16 mouse cellular contexts compared by ENCODE assay signal in genomic region chr7:99348883-99349282, GRCm38 (mm10). TPM values are rescaled to one million over a fixed set of nuclear protein-coding genes. Genes with fewer than 3 reads are reported as not detected.
DNase-seq lines count a peak whose midpoint lies in the region; ATAC-seq lines count a peak whose summit lies in the region.
"Had no signal": no experiment of that assay in that cellular context is flagged by ENCODE, and none has a peak within 500 bp of the region (broad histone marks: within the 10 kb centered on the region; RNA-seq: fewer than 3 reads in every experiment).

No protein-coding gene starts in this region.

- no peak overlapping the region for H3K9ac ChIP-seq in heart, embryonic 15.5 days
- no peak overlapping the region for H3K9ac ChIP-seq in limb, embryonic 15.5 days
- H3K9ac ChIP-seq: embryonic facial prominence, embryonic 12.5 days had no signal

- no peaks in the 10 kb centered on the region for H3K9me3 ChIP-seq in heart, embryonic 15.5 days (replicated peaks)
- 0 out of 2 replicates have a peak, but pooled peaks cover 6% of the 10 kb centered on the region for H3K9me3 ChIP-seq in megakaryocyte, embryonic 14.5 days
- H3K9me3 ChIP-seq in embryonic facial prominence, embryonic 10.5 days: no peaks in the 10 kb centered on the region
- no peaks in the 10 kb centered on the region for H3K9me3 ChIP-seq in limb, embryonic 15.5 days
- H3K9me3 ChIP-seq: embryonic facial prominence, embryonic 12.5 days had no signal

- no peak for DNase-seq in heart, postnatal 25 days (ENCODE audit: low spot score)
- DNase-seq in embryonic facial prominence, embryonic 10.5 days (ENCODE audit: low spot score): no peak
- DNase-seq in left cerebral cortex, postnatal 36 days (ENCODE audit: low spot score in 2 of 2): no peak
- DNase-seq: cerebellum, postnatal 36 days; midbrain, embryonic 14.5 days; retina, postnatal 1 day; spleen, adult 18-20 months; thymus, adult 18-20 months had no signal

- H3K27ac ChIP-seq in heart, embryonic 15.5 days: no peak overlapping the region
- no peak overlapping the region for H3K27ac ChIP-seq in embryonic facial prominence, embryonic 10.5 days (replicated peaks)
- no peak overlapping the region for H3K27ac ChIP-seq in limb, embryonic 15.5 days
- H3K27ac ChIP-seq: embryonic facial prominence, embryonic 12.5 days had no signal

- H3K4me2 ChIP-seq in heart, embryonic 15.5 days: 0 out of 2 replicates have a peak overlapping the region, but pooled peaks have one; percentile 88
- peak overlapping the region; percentile 81; the same call in 1 of the 2 replicates for H3K4me2 ChIP-seq in limb, embryonic 15.5 days

- H3K36me3 ChIP-seq in heart, embryonic 15.5 days: peaks cover 57% of the 10 kb centered on the region
- H3K36me3 ChIP-seq in megakaryocyte, embryonic 14.5 days (replicated peaks; ENCODE audit: low read length): no peaks in the 10 kb centered on the region
- peaks cover 73% of the 10 kb centered on the region for H3K36me3 ChIP-seq in embryonic facial prominence, embryonic 10.5 days (replicated peaks)
- H3K36me3 ChIP-seq in limb, embryonic 15.5 days: peaks cover 60% of the 10 kb centered on the region

- intact Hi-C loops in heart, postnatal 25 days (cut with DNase I): loop anchor here (2.0 kb wide), 1 partner anchor 14 kb away; no protein-coding TSS in a partner anchor
- intact Hi-C loops in left cerebral cortex, postnatal 36 days (cut with DNase I): no loop called here

- no peak overlapping the region for H3K4me3 ChIP-seq in heart, embryonic 15.5 days
- peak overlapping the region; percentile 12 for H3K4me3 ChIP-seq in megakaryocyte, embryonic 14.5 days (replicated peaks)
- peak overlapping the region; percentile 8; the same call in 1 of the 2 replicates for H3K4me3 ChIP-seq in embryonic facial prominence, embryonic 10.5 days
- H3K4me3 ChIP-seq in limb, embryonic 15.5 days: peak overlapping the region; percentile 0; the same call in 1 of the 2 replicates

- H3K4me1 ChIP-seq in heart, embryonic 15.5 days (replicated peaks): peaks cover 58% of the 10 kb centered on the region
- peaks cover 10% of the 10 kb centered on the region for H3K4me1 ChIP-seq in megakaryocyte, embryonic 14.5 days
- H3K4me1 ChIP-seq in embryonic facial prominence, embryonic 10.5 days: peaks cover 58% of the 10 kb centered on the region
- peaks cover 52% of the 10 kb centered on the region for H3K4me1 ChIP-seq in limb, embryonic 15.5 days

- H3K27me3 ChIP-seq in heart, embryonic 15.5 days: no peaks in the 10 kb centered on the region
- peaks cover 80% of the 10 kb centered on the region for H3K27me3 ChIP-seq in megakaryocyte, embryonic 14.5 days (replicated peaks)
- no peaks in the 10 kb centered on the region for H3K27me3 ChIP-seq in embryonic facial prominence, embryonic 10.5 days (replicated peaks; ENCODE audit: low read depth, poor library complexity, severe bottlenecking)
- H3K27me3 ChIP-seq in limb, embryonic 15.5 days: no peaks in the 10 kb centered on the region
- H3K27me3 ChIP-seq: embryonic facial prominence, embryonic 12.5 days had no signal

- WGBS in heart, embryonic 15.5 days: 92% methylated on average over 26 of the region's 26 CpGs
- 95% methylated on average over 26 of the region's 26 CpGs for WGBS in embryonic facial prominence, embryonic 10.5 days
- WGBS in limb, embryonic 15.5 days: 95% methylated on average over 26 of the region's 26 CpGs

- no peak for ATAC-seq in heart, embryonic 15.5 days (replicated peaks; ENCODE audit: insufficient number of reproducible peaks, insufficient read depth, low FRiP score, low read depth)
- ATAC-seq in megakaryocyte, adult 5-6 weeks (ENCODE audit: poor library complexity, severe bottlenecking): no peak
- ATAC-seq in limb, embryonic 15.5 days (ENCODE audit: insufficient number of reproducible peaks, low FRiP score, low TSS enrichment, low read depth): no peak
- ATAC-seq: activated CD4-positive, CD25-positive, alpha-beta regulatory T cell, adult 4 months; forebrain, embryonic 14.5 days; lung, postnatal 0 days had no signal

RNA-seq across cellular contexts. Expression of gene Serpinh1, which starts 4.2 kb away (rescaled TPM):
- polyA plus RNA-seq in heart, embryonic 15.5 days (2015; fragmentation: Nextera tagmentation; extraction: Ambion mirVana): 1,031 and 1,221 TPM in 2 replicates
- 100 to 1,000 TPM; 378 to 449 TPM for total RNA-seq in heart, postnatal 25 days (2021)
- polyA plus RNA-seq in megakaryocyte, embryonic 14.5 days (2012; ENCODE audit: insufficient read depth, low replicate concordance): 0.09 TPM in 1 of 2 replicates, not detected in the other
- 0.23 and 0.76 TPM in 2 replicates for total RNA-seq in megakaryocyte, adult 5-6 weeks (2015)
- 0.37 and 0.73 TPM in 2 replicates for total RNA-seq in megakaryocyte, adult 5-6 weeks (2017)
- polyA plus RNA-seq in embryonic facial prominence, embryonic 10.5 days (2016; fragmentation: Nextera tagmentation; extraction: Ambion mirVana): 1,061 and 1,072 TPM in 2 replicates
- 2,485 and 2,692 TPM in 2 replicates for polyA plus RNA-seq in limb, embryonic 15.5 days (2015; fragmentation: Nextera tagmentation; extraction: Ambion mirVana)
- 10 to 100 TPM; 22.6 to 25.6 TPM for total RNA-seq in left cerebral cortex, postnatal 36 days (2021)
- polyA plus RNA-seq: activated CD4-positive, CD25-positive, alpha-beta regulatory T cell, adult 4 months had no signal

RNA-seq across cellular contexts. Expression of gene Gdpd5, which starts 32.3 kb away (rescaled TPM):
- polyA plus RNA-seq in heart, embryonic 15.5 days (2015; fragmentation: Nextera tagmentation; extraction: Ambion mirVana): 20.8 and 26.1 TPM in 2 replicates
- 10 to 100 TPM; 20.1 to 24.1 TPM for total RNA-seq in heart, postnatal 25 days (2021)
- 3.7 TPM in 1 of 2 replicates, not detected in the other for polyA plus RNA-seq in megakaryocyte, embryonic 14.5 days (2012; ENCODE audit: insufficient read depth, low replicate concordance)
- total RNA-seq in megakaryocyte, adult 5-6 weeks (2015): 0.96 and 3.5 TPM in 2 replicates
- 0.70 and 1.0 TPM in 2 replicates for total RNA-seq in megakaryocyte, adult 5-6 weeks (2017)
- polyA plus RNA-seq in embryonic facial prominence, embryonic 10.5 days (2016; fragmentation: Nextera tagmentation; extraction: Ambion mirVana): 21.4 TPM in 2 replicates
- 13.8 and 15.9 TPM in 2 replicates for polyA plus RNA-seq in limb, embryonic 15.5 days (2015; fragmentation: Nextera tagmentation; extraction: Ambion mirVana)
- total RNA-seq in left cerebral cortex, postnatal 36 days (2021): 10 to 100 TPM; 32.2 to 44.9 TPM

Comparison
In these comparisons a context has a peak if more than half of its experiments do, and no peak if none do; other contexts are left out.
1. RNA of gene Serpinh1, which starts 4.2 kb away (polyA plus RNA-seq): 2,485 to 2,692 TPM in limb, embryonic 15.5 days, 1,061 to 1,072 TPM in embryonic facial prominence, embryonic 10.5 days and 1,031 to 1,221 TPM in heart, embryonic 15.5 days; 0.09 TPM in megakaryocyte, embryonic 14.5 days; every median in the first group is over 100 times any median in the second.